Mouse (Mus musculus): ENCODE measurements around the gene Nln.

Gene Nln

DNA sequence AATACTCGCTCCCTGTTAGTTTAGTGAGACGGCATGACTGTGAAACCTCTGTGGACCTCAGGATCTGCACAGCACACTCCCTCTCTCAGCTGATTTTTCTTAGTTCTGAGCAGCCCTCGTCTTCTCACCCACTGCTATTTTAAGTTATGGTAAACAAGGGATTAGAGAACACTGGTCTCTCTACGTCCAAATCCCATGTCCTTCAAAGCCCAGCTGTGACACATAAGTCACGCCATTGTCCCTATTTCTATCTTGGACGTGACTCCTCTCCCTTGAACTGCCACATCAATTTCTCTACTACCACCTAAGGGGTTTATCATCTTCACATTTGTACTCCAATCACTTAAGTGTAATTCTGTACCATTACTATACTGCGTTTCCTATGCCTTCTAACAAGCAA lies 13.5 kb downstream of the Nln start:
- no peak for DNase-seq (ENCODE audit: low spot score)

DNA sequence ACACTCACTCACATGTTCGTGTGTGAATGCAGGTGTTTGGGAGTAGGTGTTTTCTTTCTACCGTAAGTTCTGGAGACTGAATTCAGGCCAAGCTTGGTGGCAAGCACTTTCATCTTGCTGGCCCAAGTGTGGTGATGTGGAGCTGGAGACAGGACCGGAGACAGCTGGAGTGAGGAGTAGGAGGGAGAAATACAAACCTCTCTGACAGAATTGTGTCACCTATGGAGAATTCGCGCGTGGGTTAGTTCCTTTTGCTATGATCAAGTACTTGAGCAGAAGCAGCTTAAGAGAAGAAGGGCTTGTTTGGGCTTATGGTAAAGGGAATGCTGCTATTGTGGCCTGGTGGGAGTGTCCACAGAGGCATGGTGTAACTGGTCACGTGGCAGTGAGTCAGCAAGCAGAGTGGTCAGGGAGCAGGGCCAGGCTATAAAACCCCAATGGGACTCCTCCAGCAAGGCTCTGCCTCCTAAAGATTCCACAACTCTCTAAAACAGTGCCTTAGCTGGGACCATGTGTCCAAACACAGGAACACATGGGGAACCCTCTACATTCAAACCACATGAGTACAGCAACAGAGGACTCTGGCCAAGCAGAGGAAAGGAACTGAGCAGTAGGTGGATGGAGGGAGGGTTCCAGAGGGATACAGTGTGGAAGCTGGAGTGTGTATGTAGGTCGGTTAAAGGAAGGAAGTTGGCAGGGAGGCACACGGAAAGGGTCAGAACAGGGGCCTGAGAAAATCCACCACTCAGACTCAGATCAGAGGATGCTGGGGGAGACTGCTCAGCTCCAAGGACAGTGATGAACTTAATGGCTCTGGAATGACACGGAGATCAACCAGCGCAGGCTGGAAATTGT lies 14.7 kb downstream of the Nln start:
- DNase-seq (ENCODE audit: low spot score) = no peak

- no peak for DNase-seq (ENCODE audit: low spot score)
These were observed 17.7 kb downstream of the Nln start for GRCm38 (mm10) chr13:104091734-104092133.

GRCm38 (mm10) chr13:104089387-104089786 lies 20.0 kb downstream of the Nln start:
- peak; percentile 15 for DNase-seq (ENCODE audit: low spot score)

DNA sequence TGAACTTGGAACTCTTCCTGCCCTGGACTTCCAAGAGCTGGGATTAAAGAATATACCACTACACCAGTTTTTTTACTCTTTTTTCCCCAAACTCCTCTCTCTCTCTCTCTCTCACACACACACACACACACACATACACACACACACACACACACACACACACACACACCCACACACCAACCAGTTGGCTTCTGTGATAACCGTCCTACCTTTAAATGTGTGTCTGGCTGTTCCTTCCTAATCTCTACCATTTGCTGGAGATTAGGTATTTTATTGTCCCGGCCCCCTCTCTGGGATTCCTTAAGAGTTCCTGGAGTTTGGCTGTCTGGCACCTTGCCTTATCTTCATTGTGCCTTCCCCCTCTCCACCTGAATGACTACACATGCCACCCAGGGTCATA lies 24.8 kb downstream of the Nln start:
- DNase-seq (ENCODE audit: low spot score) = no peak

GRCm38 (mm10) chr13:104082504-104082903 lies 26.9 kb downstream of the Nln start:
- DNase-seq (ENCODE audit: low spot score) = no peak

- DNase-seq (ENCODE audit: low spot score) = no peak
These were observed 32.4 kb downstream of the Nln start for GRCm38 (mm10) chr13:104076993-104077392.

DNA sequence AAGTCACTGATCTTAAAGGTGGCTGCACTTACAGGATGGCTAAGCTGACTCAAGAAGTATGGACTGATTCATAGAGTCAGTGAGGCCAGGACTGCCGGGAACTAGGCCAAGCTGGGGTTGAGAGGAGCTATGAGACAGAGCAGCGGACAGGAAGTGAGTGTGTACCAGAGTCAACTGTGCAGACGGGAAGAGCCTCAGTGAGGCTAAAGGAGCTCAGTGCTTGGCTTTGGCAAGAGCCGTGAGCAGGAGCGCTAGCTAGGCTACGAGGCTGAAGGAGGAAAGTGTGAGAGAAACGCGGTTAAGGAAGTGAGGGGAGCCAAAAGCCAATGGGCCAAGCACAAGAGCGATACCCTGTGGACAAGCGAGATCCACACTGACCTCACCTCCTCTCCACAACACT lies 34.7 kb downstream of the Nln start:
- DNase-seq (ENCODE audit: low spot score) = no peak

DNA sequence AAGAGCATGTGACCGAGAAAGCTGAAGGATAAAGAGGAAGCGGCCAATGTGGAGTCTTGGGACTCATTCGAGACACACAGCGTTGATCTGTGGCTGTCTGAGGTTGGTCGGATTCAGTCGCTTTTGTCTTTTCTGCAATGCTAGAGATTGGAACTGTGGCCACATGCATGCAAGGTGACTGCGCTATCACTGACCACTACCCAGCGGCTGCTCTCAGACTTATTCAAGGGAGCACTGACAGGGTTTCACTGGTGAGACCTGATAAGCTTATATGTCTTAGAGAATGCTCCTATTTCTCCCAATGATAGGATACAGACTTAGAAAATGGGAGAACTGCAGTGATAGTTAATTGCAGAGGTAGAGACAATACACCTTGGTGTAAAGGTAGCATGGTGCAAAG lies 35.2 kb downstream of the Nln start:
- no peak for DNase-seq (ENCODE audit: low spot score)

- DNase-seq (ENCODE audit: low spot score) = no peak
These were observed 37.1 kb downstream of the Nln start for GRCm38 (mm10) chr13:104072351-104072750.

DNA sequence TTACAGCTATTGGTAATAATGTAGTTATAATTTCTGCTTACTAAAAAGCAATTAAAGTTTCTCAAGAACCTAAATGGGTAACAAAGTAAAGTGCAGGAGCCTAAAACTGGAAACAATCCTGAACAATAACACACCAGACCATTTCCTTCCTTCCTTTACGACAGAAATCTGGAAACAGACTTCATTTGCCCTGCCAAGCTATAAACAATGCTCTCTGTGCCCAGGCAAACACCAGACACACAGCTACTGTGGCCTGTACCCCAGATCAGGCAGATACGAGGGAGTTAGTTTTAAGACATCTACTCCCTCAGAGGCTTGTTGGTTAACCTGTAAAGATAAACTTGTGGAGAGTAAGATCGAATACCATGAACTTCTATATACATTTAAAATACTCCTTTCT lies 38.7 kb downstream of the Nln start:
- DNase-seq (ENCODE audit: low spot score) = no peak

GRCm38 (mm10) chr13:104069216-104069615 lies 40.2 kb downstream of the Nln start:
- DNase-seq (ENCODE audit: low spot score) = no peak

- DNase-seq (ENCODE audit: low spot score) = no peak
These were observed 43.6 kb downstream of the Nln start for GRCm38 (mm10) chr13:104065649-104066347.

DNA sequence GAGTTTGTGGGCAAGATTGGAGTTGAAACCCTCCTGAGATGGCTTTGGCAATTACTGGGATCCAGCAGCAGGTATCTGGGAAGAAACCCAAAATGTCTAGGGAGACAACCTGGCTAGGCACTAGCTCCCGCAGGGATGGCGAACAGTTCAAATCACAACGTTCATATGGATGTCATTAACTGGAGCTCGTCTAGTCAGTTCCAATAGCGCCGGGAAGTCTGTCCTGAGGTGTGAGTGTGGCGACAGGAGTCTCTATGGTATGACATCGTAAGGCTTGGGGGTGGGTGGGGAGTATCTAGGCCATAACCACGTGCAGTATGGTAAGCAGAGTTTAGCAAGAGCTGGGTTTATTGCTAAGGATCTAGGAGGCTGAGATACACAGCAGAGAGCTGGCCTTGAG lies 46.4 kb downstream of the Nln start:
- DNase-seq (ENCODE audit: low spot score) = no peak

GRCm38 (mm10) chr13:104061975-104062750 lies 47.3 kb downstream of the Nln start:
- no peak for DNase-seq (ENCODE audit: low spot score)

GRCm38 (mm10) chr13:104060231-104060630 lies 49.2 kb downstream of the Nln start:
- no peak for DNase-seq (ENCODE audit: low spot score)

GRCm38 (mm10) chr13:104059536-104059935 lies 49.9 kb downstream of the Nln start:
- DNase-seq (ENCODE audit: low spot score) = no peak

DNA sequence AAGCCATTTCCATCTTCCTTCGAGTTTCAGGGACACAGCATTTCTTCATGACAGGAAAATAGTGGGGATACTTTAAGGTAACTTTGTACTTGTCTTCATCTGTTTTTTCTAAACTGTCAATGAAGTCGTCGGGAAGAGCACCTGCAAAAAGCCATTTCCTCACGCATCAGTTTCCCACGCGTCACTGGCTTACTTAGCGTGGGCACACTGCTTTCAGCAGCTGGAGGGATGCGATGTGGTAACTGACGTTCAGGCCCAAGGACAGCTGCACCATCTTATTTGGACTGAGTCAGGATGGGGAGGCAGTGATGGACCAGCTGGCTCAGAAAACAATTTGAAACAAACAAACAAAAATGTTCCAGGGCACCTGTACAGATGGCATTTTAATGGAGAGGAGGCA lies 50.7 kb downstream of the Nln start:
- no peak for DNase-seq (ENCODE audit: low spot score)

DNA sequence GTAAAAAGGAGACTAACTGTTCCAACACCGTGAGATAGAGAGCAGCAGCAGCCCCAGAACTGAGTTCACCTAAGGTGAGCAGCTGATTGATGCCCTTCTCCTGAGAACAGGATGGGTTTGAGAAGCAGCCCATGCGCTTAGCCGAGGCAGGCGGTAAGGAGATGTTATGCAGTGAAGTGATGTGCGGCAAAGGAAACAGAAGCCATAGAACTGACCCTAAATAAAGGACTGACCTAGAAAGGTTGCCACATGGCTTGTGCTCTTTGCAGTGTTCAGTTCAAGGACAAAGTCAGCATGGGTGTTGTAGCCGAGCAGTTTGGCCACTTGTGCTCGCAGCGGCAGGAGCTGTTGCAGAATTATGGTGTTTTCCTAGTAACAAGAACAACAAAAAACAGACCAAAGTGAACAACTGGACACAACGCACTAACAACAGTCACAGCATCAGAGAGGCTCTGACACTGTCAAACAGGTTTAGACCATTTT lies 57.1 kb downstream of the Nln start:
- DNase-seq (ENCODE audit: low spot score) = no peak

DNA sequence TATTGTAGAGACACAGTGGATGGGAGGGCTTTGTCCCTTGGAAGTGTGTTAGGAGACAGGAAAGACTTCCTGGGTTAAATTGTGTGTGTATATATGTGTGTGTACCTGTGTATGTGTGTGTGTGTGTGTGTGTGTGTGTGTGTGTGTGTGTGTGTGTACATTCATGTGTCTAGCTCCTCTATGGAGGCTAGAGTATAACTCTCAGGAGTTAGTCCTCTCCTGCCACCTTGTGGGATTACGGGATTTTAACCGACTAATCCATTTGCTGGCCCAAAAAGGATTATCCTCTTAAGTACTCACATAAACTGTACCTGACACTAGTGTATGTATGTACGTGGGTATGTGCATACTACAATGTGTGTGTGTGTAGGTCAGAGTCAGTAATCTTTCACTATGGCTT lies 60.6 kb downstream of the Nln start:
- no peak for DNase-seq (ENCODE audit: low spot score)

GRCm38 (mm10) chr13:104045108-104045507 lies 64.3 kb downstream of the Nln start:
- no peak for DNase-seq (ENCODE audit: low spot score)

- no peak for DNase-seq (ENCODE audit: low spot score)
These were observed 65.1 kb downstream of the Nln start for GRCm38 (mm10) chr13:104044332-104044731.

- DNase-seq (ENCODE audit: low spot score) = no peak
These were observed 66.7 kb downstream of the Nln start for GRCm38 (mm10) chr13:104042738-104043137.
